Mouse (Mus musculus) frontal cortex, postnatal 25 days (tissue): ENCODE data around the gene Ndufs3.

ENCODE experiments used
- DNase-seq, 2 experiments: peaks; one replicate each; pipeline ENCODE4 v3.0.0; 2022; ENCODE audit warnings: low spot score in 2 of 2

Gene Ndufs3

GRCm38 (mm10) chr2:90850401-90850800 is 54.2 kb downstream of the Ndufs3 start:
- no peak for DNase-seq

- no peak for DNase-seq
These were observed 56.3 kb downstream of the Ndufs3 start for GRCm38 (mm10) chr2:90848331-90848730.

- DNase-seq = no peak
These were observed 57.0 kb downstream of the Ndufs3 start for GRCm38 (mm10) chr2:90847681-90848050.

GRCm38 (mm10) chr2:90846955-90847680 is 57.5 kb downstream of the Ndufs3 start, which contains the start of gene Mtch2:
Gene Mtch2 (plus strand): TSS chr2:90847155.
- peak; percentile 95 for DNase-seq

GRCm38 (mm10) chr2:90846597-90846954 is 58.1 kb downstream of the Ndufs3 start:
- no peak for DNase-seq

- DNase-seq = no peak
These were observed 58.5 kb downstream of the Ndufs3 start for GRCm38 (mm10) chr2:90846171-90846570.

- no peak for DNase-seq
These were observed 59.4 kb downstream of the Ndufs3 start for GRCm38 (mm10) chr2:90845234-90845633.
